Mouse (Mus musculus): ENCODE measurements around the gene Ammecr1. TPM values are rescaled to one million over a fixed set of nuclear protein-coding genes. Genes with fewer than 3 reads are reported as not detected.

Ammecr1 gene
- total and polyA plus RNA-seq, 3 experiments: 6.2 to 37.4 (median 7.9) TPM

DNA sequence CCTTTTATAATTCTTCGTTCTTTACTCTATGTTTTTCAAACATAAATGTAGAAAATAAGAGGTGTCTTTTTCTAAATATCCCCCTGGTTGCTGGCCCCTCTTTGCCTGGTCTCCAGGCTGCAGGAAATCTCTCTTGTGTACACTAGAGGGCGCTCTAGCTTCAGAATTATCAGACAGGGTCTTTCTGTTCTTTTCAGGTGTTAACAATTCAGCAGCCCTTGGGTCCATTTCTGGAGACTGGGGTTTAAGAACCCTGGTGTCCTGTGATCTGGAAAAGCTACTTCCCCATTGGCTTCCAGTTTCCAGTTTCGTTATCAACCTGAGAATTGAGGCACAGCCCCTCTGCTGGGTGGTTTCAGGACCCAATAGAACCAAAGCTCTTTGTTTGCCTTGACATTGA, 144.7 kb downstream of the Ammecr1 start:
- no peak overlapping the region for H3K4me3 ChIP-seq (ENCODE audit: low read depth, low read length)
- H3K36me3 ChIP-seq (replicated peaks): peaks cover 78% of the 10 kb centered on the region
- ATAC-seq (ENCODE audit: extremely low read depth, insufficient number of reproducible peaks, low FRiP score, poor library complexity, severe bottlenecking): no peak
- no peak for DNase-seq (ENCODE audit: low spot score)
- H3K27me3 ChIP-seq (ENCODE audit: insufficient read depth, low read length): no peaks in the 10 kb centered on the region
- TF ChIP-seq TAL1 (conservative IDR thresholded peaks at IDR 0.05; ENCODE audit: low read depth, low read length) (no peak), POLR2AphosphoS5 (IDR thresholded peaks at IDR 0.05; ENCODE audit: insufficient replicate concordance, low read depth, low read length) (no peak), GATA2 (IDR thresholded peaks at IDR 0.05; ENCODE audit: borderline replicate concordance, low read depth, low read length) (no peak), CTCF (IDR thresholded peaks at IDR 0.05; ENCODE audit: low read depth, low read length) (no peak), GATA1 (IDR thresholded peaks at IDR 0.05; ENCODE audit: borderline replicate concordance, low read length) (no peak)
- H3K4me1 ChIP-seq (ENCODE audit: insufficient read depth, low read depth, low read length): no peaks in the 10 kb centered on the region; the same call in 1 of the 2 replicates
- no peaks in the 10 kb centered on the region for H3K9me3 ChIP-seq (replicated peaks)

- TF ChIP-seq POLR2AphosphoS5 (IDR thresholded peaks at IDR 0.05; ENCODE audit: insufficient replicate concordance, low read depth, low read length): no peak
- no peak for TF ChIP-seq GATA1 (IDR thresholded peaks at IDR 0.05; ENCODE audit: borderline replicate concordance, low read length)
- TF ChIP-seq TAL1 (conservative IDR thresholded peaks at IDR 0.05; ENCODE audit: low read depth, low read length): no peak
- TF ChIP-seq GATA2 (IDR thresholded peaks at IDR 0.05; ENCODE audit: borderline replicate concordance, low read depth, low read length): no peak
- no peak for TF ChIP-seq CTCF (IDR thresholded peaks at IDR 0.05; ENCODE audit: low read depth, low read length)
- Histone ChIP-seq H3K9me3 (replicated peaks) (no peaks in the 10 kb centered on the region), H3K4me1 (ENCODE audit: insufficient read depth, low read depth, low read length) (no peaks in the 10 kb centered on the region), H3K27me3 (ENCODE audit: insufficient read depth, low read length) (no peaks in the 10 kb centered on the region), H3K36me3 (replicated peaks) (peaks cover 72% of the 10 kb centered on the region), H3K4me3 (ENCODE audit: low read depth, low read length) (no peak overlapping the region)
- ATAC-seq (ENCODE audit: extremely low read depth, insufficient number of reproducible peaks, low FRiP score, poor library complexity, severe bottlenecking) (no peak), DNase-seq (ENCODE audit: low spot score) (no peak)
These were observed 145.3 kb downstream of the Ammecr1 start for GRCm38 (mm10) chrX:142821239-142821638.

DNA sequence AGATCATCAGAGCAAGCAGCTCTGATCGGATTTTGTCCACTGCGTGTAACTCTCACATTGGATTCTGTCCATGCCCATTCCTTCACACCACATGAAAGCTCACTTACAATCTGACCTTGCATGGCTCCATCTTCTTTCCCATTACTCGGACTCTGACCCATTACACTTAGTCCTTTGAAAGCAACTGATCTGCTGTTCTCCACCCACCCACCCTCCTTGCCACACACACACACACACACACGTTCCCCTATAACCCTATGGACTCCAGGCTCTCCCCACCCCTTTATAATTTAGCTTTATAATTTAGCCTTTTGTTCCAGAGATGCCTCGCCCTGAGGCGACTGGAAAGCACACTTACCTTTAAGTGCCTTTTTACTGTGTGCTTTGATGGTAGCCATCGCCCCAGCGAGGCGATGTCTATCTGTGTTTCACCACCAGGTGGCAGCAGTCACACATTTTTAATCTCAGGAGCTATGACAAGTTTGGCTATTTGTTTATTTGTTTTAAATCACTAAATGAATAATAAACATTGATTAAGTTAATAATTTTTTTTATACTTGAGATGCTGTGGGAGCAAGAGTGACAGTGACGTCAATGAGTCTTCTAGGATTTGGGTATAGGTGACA, 148.4 kb downstream of the Ammecr1 start:
- Histone ChIP-seq H3K4me1 (ENCODE audit: insufficient read depth, low read depth, low read length) (peaks cover 3% of the 10 kb centered on the region; the same call in 1 of the 2 replicates), H3K36me3 (replicated peaks) (peaks cover 79% of the 10 kb centered on the region), H3K9me3 (replicated peaks) (no peaks in the 10 kb centered on the region), H3K4me3 (ENCODE audit: low read depth, low read length) (no peak overlapping the region), H3K27me3 (ENCODE audit: insufficient read depth, low read length) (no peaks in the 10 kb centered on the region)
- DNase-seq (ENCODE audit: low spot score): no peak
- TF ChIP-seq GATA1 (IDR thresholded peaks at IDR 0.05; ENCODE audit: borderline replicate concordance, low read length) (no peak), CTCF (IDR thresholded peaks at IDR 0.05; ENCODE audit: low read depth, low read length) (no peak), TAL1 (conservative IDR thresholded peaks at IDR 0.05; ENCODE audit: low read depth, low read length) (no peak), POLR2AphosphoS5 (IDR thresholded peaks at IDR 0.05; ENCODE audit: insufficient replicate concordance, low read depth, low read length) (no peak), GATA2 (IDR thresholded peaks at IDR 0.05; ENCODE audit: borderline replicate concordance, low read depth, low read length) (no peak)
- no peak for ATAC-seq (ENCODE audit: extremely low read depth, insufficient number of reproducible peaks, low FRiP score, poor library complexity, severe bottlenecking)

DNA sequence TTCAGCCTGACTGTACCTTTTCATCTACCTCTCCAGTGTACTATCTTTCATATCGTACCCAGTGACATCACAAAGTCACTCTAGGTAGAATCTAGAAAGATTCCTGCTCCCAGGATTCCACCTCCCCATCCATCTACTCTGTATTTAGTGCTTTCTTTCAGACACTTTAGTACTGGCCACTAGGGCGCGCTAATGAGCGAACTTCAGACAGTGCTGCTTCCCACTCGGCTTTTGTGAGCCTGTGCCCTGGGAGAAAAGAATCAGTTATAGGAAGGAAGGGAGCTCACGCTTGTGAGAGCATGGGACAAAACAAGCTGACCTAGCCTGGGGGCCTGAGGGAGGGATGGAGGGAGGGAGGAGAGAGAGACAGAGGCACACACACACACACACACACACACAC, 153.4 kb downstream of the Ammecr1 start:
- ATAC-seq (ENCODE audit: extremely low read depth, insufficient number of reproducible peaks, low FRiP score, poor library complexity, severe bottlenecking) (no peak), DNase-seq (ENCODE audit: low spot score) (no peak)
- H3K36me3 ChIP-seq (replicated peaks): peaks cover 68% of the 10 kb centered on the region
- H3K4me3 ChIP-seq (ENCODE audit: low read depth, low read length): no peak overlapping the region
- no peaks in the 10 kb centered on the region for H3K9me3 ChIP-seq (replicated peaks)
- no peaks in the 10 kb centered on the region for H3K27me3 ChIP-seq (ENCODE audit: insufficient read depth, low read length)
- TF ChIP-seq GATA1 (IDR thresholded peaks at IDR 0.05; ENCODE audit: borderline replicate concordance, low read length) (no peak), CTCF (IDR thresholded peaks at IDR 0.05; ENCODE audit: low read depth, low read length) (no peak), TAL1 (conservative IDR thresholded peaks at IDR 0.05; ENCODE audit: low read depth, low read length) (no peak), GATA2 (IDR thresholded peaks at IDR 0.05; ENCODE audit: borderline replicate concordance, low read depth, low read length) (no peak), POLR2AphosphoS5 (IDR thresholded peaks at IDR 0.05; ENCODE audit: insufficient replicate concordance, low read depth, low read length) (no peak)
- H3K4me1 ChIP-seq (ENCODE audit: insufficient read depth, low read depth, low read length): peaks cover 3% of the 10 kb centered on the region; the same call in 1 of the 2 replicates

GRCm38 (mm10) chrX:142808411-142808810, 158.1 kb downstream of the Ammecr1 start:
- H3K9me3 ChIP-seq (replicated peaks): no peaks in the 10 kb centered on the region
- DNase-seq (ENCODE audit: low spot score) (no peak), ATAC-seq (ENCODE audit: extremely low read depth, insufficient number of reproducible peaks, low FRiP score, poor library complexity, severe bottlenecking) (no peak)
- no peak for TF ChIP-seq GATA1 (IDR thresholded peaks at IDR 0.05; ENCODE audit: borderline replicate concordance, low read length)
- peaks cover 76% of the 10 kb centered on the region for H3K36me3 ChIP-seq (replicated peaks)
- no peak overlapping the region for H3K4me3 ChIP-seq (ENCODE audit: low read depth, low read length)
- no peaks in the 10 kb centered on the region for H3K27me3 ChIP-seq (ENCODE audit: insufficient read depth, low read length)
- H3K4me1 ChIP-seq (ENCODE audit: insufficient read depth, low read depth, low read length): no peaks in the 10 kb centered on the region; the same call in 1 of the 2 replicates

- DNase-seq (ENCODE audit: low spot score): no peak
- no peak for ATAC-seq (ENCODE audit: extremely low read depth, insufficient number of reproducible peaks, low FRiP score, poor library complexity, severe bottlenecking)
- peaks cover 75% of the 10 kb centered on the region for H3K36me3 ChIP-seq (replicated peaks)
- no peaks in the 10 kb centered on the region; the same call in 1 of the 2 replicates for H3K4me1 ChIP-seq (ENCODE audit: insufficient read depth, low read depth, low read length)
- H3K4me3 ChIP-seq (ENCODE audit: low read depth, low read length): no peak overlapping the region
- TF ChIP-seq GATA2 (IDR thresholded peaks at IDR 0.05; ENCODE audit: borderline replicate concordance, low read depth, low read length) (no peak), TAL1 (conservative IDR thresholded peaks at IDR 0.05; ENCODE audit: low read depth, low read length) (no peak), CTCF (IDR thresholded peaks at IDR 0.05; ENCODE audit: low read depth, low read length) (no peak), POLR2AphosphoS5 (IDR thresholded peaks at IDR 0.05; ENCODE audit: insufficient replicate concordance, low read depth, low read length) (no peak), GATA1 (IDR thresholded peaks at IDR 0.05; ENCODE audit: borderline replicate concordance, low read length) (no peak)
- H3K9me3 ChIP-seq (replicated peaks): no peaks in the 10 kb centered on the region
- H3K27me3 ChIP-seq (ENCODE audit: insufficient read depth, low read length): no peaks in the 10 kb centered on the region
These were observed 159.9 kb downstream of the Ammecr1 start for GRCm38 (mm10) chrX:142806620-142807061.
